Mouse (Mus musculus) heart, postnatal 36 days (tissue): ENCODE results near the gene Inafm2. TPM values are rescaled to one million over a fixed set of nuclear protein-coding genes. Genes with fewer than 3 reads are reported as not detected.

Source experiments
- total RNA-seq, 2 experiments: library from RNA; stranded (reverse); gene quantifications; 2 replicates each; pipeline ENCODE4 v1.2.3; 2021

Inafm2 gene
- total RNA-seq, 2 experiments from 2014 or later: 27.2 to 29.6 TPM

Other genes with a start within 250 kb of the Inafm2 start
- 1 to 10 TPM; 6.7 to 8.2 TPM for gene Bmf, start 196.1 kb upstream of the Inafm2 start, total RNA-seq
- gene Bub1b, start 147.5 kb upstream of the Inafm2 start, total RNA-seq: 1 to 10 TPM; 1.4 to 1.8 TPM
- gene Pak6, start 82.5 kb upstream of the Inafm2 start, total RNA-seq: 10 to 100 TPM; 10.1 to 13.0 TPM
- 1 to 10 TPM; 1.4 to 2.5 TPM for gene Ankrd63, start 41.8 kb upstream of the Inafm2 start, total RNA-seq
- gene Plcb2, start 17.3 kb upstream of the Inafm2 start, total RNA-seq: 1 to 10 TPM; 1.9 to 2.7 TPM
- 10 to 100 TPM; 24.1 to 28.3 TPM for gene Ccdc9b, start 16.9 kb downstream of the Inafm2 start, total RNA-seq
- not detected for gene Phgr1, start 27.0 kb downstream of the Inafm2 start, total RNA-seq
- under 1 TPM; 0.03 to 0.06 TPM for gene Disp2, start 34.0 kb downstream of the Inafm2 start, total RNA-seq
- gene Knstrn, start 68.2 kb downstream of the Inafm2 start, total RNA-seq: 1 to 10 TPM; 1.5 to 2.3 TPM
- gene Ivd, start 116.2 kb downstream of the Inafm2 start, total RNA-seq: 100 to 1,000 TPM; 340 to 367 TPM
- 10 to 100 TPM; 18.6 TPM for gene Bahd1, start 154.6 kb downstream of the Inafm2 start, total RNA-seq
- 1 to 10 TPM; 9.1 to 9.3 TPM for gene Chst14, start 180.7 kb downstream of the Inafm2 start, total RNA-seq